Comparison of ENCODE assay signal across 14 mouse cellular contexts in the genomic region with DNA sequence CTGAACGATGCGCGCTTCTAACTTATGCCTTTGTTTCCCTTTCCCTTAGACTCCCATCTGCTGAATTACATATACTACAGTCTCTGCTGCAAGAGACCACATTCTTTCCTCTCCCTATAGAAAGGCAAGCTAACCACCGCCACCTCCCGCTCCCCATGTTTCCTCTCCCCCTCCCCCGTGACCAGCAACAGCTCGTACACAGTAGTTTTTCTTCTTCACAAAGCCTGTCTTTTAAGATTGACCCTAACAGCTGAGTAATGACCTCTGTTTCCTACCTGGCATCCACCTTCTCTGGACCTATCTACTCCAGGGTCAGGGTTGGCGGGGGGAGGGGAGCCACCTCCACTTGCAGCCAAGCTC. TPM values are rescaled to one million over a fixed set of nuclear protein-coding genes. Genes with fewer than 3 reads are reported as not detected.
DNase-seq lines count a peak whose midpoint lies in the region; ATAC-seq lines count a peak whose summit lies in the region.
"Had no signal": no experiment of that assay in that cellular context is flagged by ENCODE, and none has a peak within 500 bp of the region (broad histone marks: within the 10 kb centered on the region; RNA-seq: fewer than 3 reads in every experiment).

No protein-coding gene starts in this region.

- H3K4me3 ChIP-seq in heart, embryonic 14.5 days (ENCODE audit: control insufficient read depth in 1 of 2, insufficient read depth in 1 of 2, low read depth in 1 of 2, low read length in 2 of 2), result no peak overlapping the region
- no peak overlapping the region for H3K4me3 ChIP-seq in lung, embryonic 15.5 days
- no peak overlapping the region for H3K4me3 ChIP-seq in embryonic facial prominence, embryonic 10.5 days
- H3K4me3 ChIP-seq: embryonic facial prominence, embryonic 15.5 days; hindbrain, embryonic 13.5 days had no signal

- peaks cover 6 to 17% of the 10 kb centered on the region in 2 experiments; a peak in 3 of 4 replicates for H3K4me1 ChIP-seq in heart, embryonic 14.5 days (ENCODE audit: control insufficient read depth in 2 of 2, insufficient read depth in 2 of 2, low read length in 2 of 2)
- peaks cover 16% of the 10 kb centered on the region for H3K4me1 ChIP-seq in lung, embryonic 15.5 days
- peaks cover 24% of the 10 kb centered on the region for H3K4me1 ChIP-seq in embryonic facial prominence, embryonic 10.5 days
- H3K4me1 ChIP-seq: hindbrain, embryonic 13.5 days had no signal

- peak overlapping the region; percentile 72 to 80 for H3K27ac ChIP-seq in heart, embryonic 14.5 days (replicated peaks in 1 of 2; ENCODE audit: control insufficient read depth in 1 of 2, insufficient read depth in 1 of 2, low read depth in 2 of 2, low read length in 2 of 2)
- H3K27ac ChIP-seq in lung, embryonic 15.5 days, result peak overlapping the region; percentile 76
- peak overlapping the region; percentile 31 for H3K27ac ChIP-seq in embryonic facial prominence, embryonic 10.5 days (replicated peaks)
- H3K27ac ChIP-seq: hindbrain, embryonic 13.5 days had no signal

- H3K9me3 ChIP-seq in heart, embryonic 14.5 days (ENCODE audit: control insufficient read depth, low read length), result no peaks in the 10 kb centered on the region
- no peaks in the 10 kb centered on the region for H3K9me3 ChIP-seq in lung, embryonic 15.5 days
- no peaks in the 10 kb centered on the region for H3K9me3 ChIP-seq in embryonic facial prominence, embryonic 10.5 days
- H3K9me3 ChIP-seq: embryonic facial prominence, embryonic 15.5 days; hindbrain, embryonic 13.5 days had no signal

- no peaks in the 10 kb centered on the region for H3K36me3 ChIP-seq in heart, embryonic 14.5 days (ENCODE audit: control insufficient read depth, insufficient read depth, low read length)
- H3K36me3 ChIP-seq in lung, embryonic 15.5 days, result no peaks in the 10 kb centered on the region
- H3K36me3 ChIP-seq in embryonic facial prominence, embryonic 10.5 days (replicated peaks), result no peaks in the 10 kb centered on the region
- H3K36me3 ChIP-seq: embryonic facial prominence, embryonic 15.5 days; hindbrain, embryonic 13.5 days had no signal

- no peak overlapping the region for H3K4me2 ChIP-seq in heart, embryonic 14.5 days (ENCODE audit: low read length)
- no peak overlapping the region for H3K4me2 ChIP-seq in lung, embryonic 15.5 days
- H3K4me2 ChIP-seq: embryonic facial prominence, embryonic 15.5 days; hindbrain, embryonic 13.5 days had no signal

- ATAC-seq in heart, embryonic 14.5 days (ENCODE audit: insufficient number of reproducible peaks, insufficient read depth, low FRiP score, low read depth), result no peak
- no peak for ATAC-seq in lung, embryonic 15.5 days (ENCODE audit: borderline replicate concordance, extremely low read depth, low FRiP score, low TSS enrichment)

- no peaks in the 10 kb centered on the region for H3K27me3 ChIP-seq in heart, embryonic 14.5 days (ENCODE audit: control insufficient read depth, insufficient read depth, low read length)
- no peaks in the 10 kb centered on the region for H3K27me3 ChIP-seq in lung, embryonic 15.5 days
- H3K27me3 ChIP-seq in embryonic facial prominence, embryonic 10.5 days (replicated peaks; ENCODE audit: low read depth, poor library complexity, severe bottlenecking), result no peaks in the 10 kb centered on the region
- H3K27me3 ChIP-seq: embryonic facial prominence, embryonic 15.5 days; hindbrain, embryonic 13.5 days had no signal

- no peak for DNase-seq in heart, adult 11 months
- DNase-seq in lung, postnatal 10 days, result no peak
- peak; percentile 18 for DNase-seq in embryonic facial prominence, embryonic 10.5 days (ENCODE audit: low spot score)
- peak; percentile 63 for DNase-seq in thymus, postnatal 14 days
- no peak for DNase-seq in cerebellum, postnatal 36 days
- DNase-seq in urinary bladder, postnatal 36 days (ENCODE audit: low spot score in 2 of 2), result no peak
- DNase-seq: cerebellum, postnatal 10 days; kidney, adult 11 months; lung, postnatal 4 days; right cerebral cortex, postnatal 25 days had no signal

- H3K9ac ChIP-seq in heart, embryonic 14.5 days (ENCODE audit: low read length), result no peak overlapping the region
- no peak overlapping the region for H3K9ac ChIP-seq in lung, embryonic 15.5 days
- H3K9ac ChIP-seq: embryonic facial prominence, embryonic 15.5 days; hindbrain, embryonic 13.5 days had no signal

- 79% methylated on average over 8 of the region's 8 CpGs for WGBS in heart, embryonic 14.5 days
- 84% methylated on average over 8 of the region's 8 CpGs for WGBS in lung, embryonic 15.5 days
- 76% methylated on average over 8 of the region's 8 CpGs for WGBS in embryonic facial prominence, embryonic 10.5 days

RNA-seq across cellular contexts. Expression of a gene that starts 15.8 kb away (rescaled TPM):
- 42.8 and 46.5 TPM in 2 replicates for polyA plus RNA-seq in heart, embryonic 14.5 days (2014; fragmentation: Nextera tagmentation; extraction: Ambion mirVana)
- 51.9 and 52.3 TPM in 2 replicates for polyA plus RNA-seq in lung, embryonic 15.5 days (2015; fragmentation: Nextera tagmentation; extraction: Ambion mirVana)
- polyA plus RNA-seq in embryonic facial prominence, embryonic 10.5 days (2016; fragmentation: Nextera tagmentation; extraction: Ambion mirVana), result 25.3 and 30.6 TPM in 2 replicates

Comparison
In these comparisons a context has a peak if more than half of its experiments do, and no peak if none do; other contexts are left out.
1. DNase-seq: peak in embryonic facial prominence, embryonic 10.5 days (single experiment) and thymus, postnatal 14 days (single experiment); none in heart, adult 11 months (single experiment), lung, postnatal 10 days (single experiment), cerebellum, postnatal 36 days (0 of 2) and urinary bladder, postnatal 36 days (0 of 2).
2. Peak in every context shown above with its lines, with median percentiles within 50 percentile points of each other: H3K27ac ChIP-seq.